Mouse (Mus musculus) embryonic facial prominence, embryonic 12.5 days (tissue): ENCODE measurements at regions not wholly inside any gene's neighbourhood (a gene's known extent, or its start where the extent isn't known, plus 50 kb on each side); places are given as distances from the start of the nearest gene placed in this dataset.

Source experiments
- ATAC-seq: fragments of 200-750 bp; cut with Nextera tagmentation; 2 replicates; pipeline ENCODE4 v1.8.0; 2017; ENCODE audit not compliant: insufficient number of reproducible peaks, insufficient read depth, low FRiP score, low TSS enrichment
- H3K27ac ChIP-seq: fragments of 300-500 bp; sonication (generic); 2 replicates; pipeline ENCODE4 v1.5.1; 2016; ENCODE audit warnings: mild to moderate bottlenecking
- H3K27me3 ChIP-seq: fragments of 300-500 bp; sonication (generic); 2 replicates; pipeline ENCODE4 v1.6.1; 2016; ENCODE audit warnings: mild to moderate bottlenecking, moderate library complexity
- H3K36me3 ChIP-seq: fragments of 300-500 bp; sonication (generic); 2 replicates; pipeline ENCODE4 v1.6.1; 2016; ENCODE audit warnings: mild to moderate bottlenecking
- H3K4me1 ChIP-seq: fragments of 300-500 bp; sonication (generic); 2 replicates; pipeline ENCODE4 v1.6.1; 2016
- H3K4me2 ChIP-seq: fragments of 300-500 bp; sonication (generic); replicated peaks from 2 replicates; pipeline ENCODE4 v1.6.1; 2016; ENCODE audit warnings: mild to moderate bottlenecking, moderate library complexity
- H3K4me3 ChIP-seq: fragments of 300-500 bp; sonication (generic); 2 replicates; pipeline ENCODE4 v1.5.1; 2016; ENCODE audit warnings: mild to moderate bottlenecking
- H3K9ac ChIP-seq: fragments of 300-500 bp; sonication (generic); 2 replicates; pipeline ENCODE4 v1.6.1; 2016; ENCODE audit warnings: mild to moderate bottlenecking, moderate library complexity
- H3K9me3 ChIP-seq: fragments of 300-500 bp; sonication (generic); 2 replicates; pipeline ENCODE4 v1.6.1; 2016; ENCODE audit warnings: mild to moderate bottlenecking, moderate library complexity
- WGBS: fragments of 180-500 bp; shearing (Covaris S2); methylation state at CpG from one replicate; pipeline ENCODE4 v1.1.7; 2016; 5-methylcytosine and 5-hydroxymethylcytosine counted together

- H3K4me3 ChIP-seq, result no peak overlapping the region
- H3K9me3 ChIP-seq, result no peaks in the 10 kb centered on the region
- no peaks in the 10 kb centered on the region for H3K4me1 ChIP-seq
- 83% methylated on average over 2 of the region's 2 CpGs for WGBS
- H3K27ac ChIP-seq, result no peak overlapping the region
- no peaks in the 10 kb centered on the region for H3K36me3 ChIP-seq
- no peak for ATAC-seq
- H3K4me2 ChIP-seq, result no peak overlapping the region
- H3K9ac ChIP-seq, result no peak overlapping the region
- H3K27me3 ChIP-seq, result no peaks in the 10 kb centered on the region
Measured at GRCm38 (mm10) chr4:21250396-21250795, 435.4 kb downstream of the Prdm13 start.

GRCm38 (mm10) chr4:21222631-21223030, 463.1 kb downstream of the Prdm13 start:
- peak; percentile 69; the same call in 1 of the 2 replicates for ATAC-seq
- H3K4me3 ChIP-seq, result no peak overlapping the region
- H3K4me1 ChIP-seq, result no peaks in the 10 kb centered on the region
- no peak overlapping the region for H3K27ac ChIP-seq
- 41% methylated on average over 4 of the region's 4 CpGs for WGBS
- H3K9ac ChIP-seq, result no peak overlapping the region
- no peaks in the 10 kb centered on the region for H3K9me3 ChIP-seq
- H3K27me3 ChIP-seq, result no peaks in the 10 kb centered on the region
- no peaks in the 10 kb centered on the region for H3K36me3 ChIP-seq
- no peak overlapping the region for H3K4me2 ChIP-seq

GRCm38 (mm10) chr4:21207617-21208016, 478.1 kb downstream of the Prdm13 start:
- Histone ChIP-seq H3K9me3 (no peaks in the 10 kb centered on the region), H3K4me1 (no peaks in the 10 kb centered on the region), H3K9ac (no peak overlapping the region), H3K36me3 (no peaks in the 10 kb centered on the region), H3K27me3 (no peaks in the 10 kb centered on the region), H3K27ac (no peak overlapping the region), H3K4me3 (no peak overlapping the region), H3K4me2 (no peak overlapping the region)
- 97% methylated on average over 4 of the region's 4 CpGs for WGBS
- ATAC-seq, result no peak

- H3K4me2 ChIP-seq, result no peak overlapping the region
- no peak overlapping the region for H3K4me3 ChIP-seq
- H3K36me3 ChIP-seq, result no peaks in the 10 kb centered on the region
- no peak overlapping the region for H3K9ac ChIP-seq
- H3K4me1 ChIP-seq, result no peaks in the 10 kb centered on the region
- H3K27me3 ChIP-seq, result no peaks in the 10 kb centered on the region
- H3K9me3 ChIP-seq, result no peaks in the 10 kb centered on the region
- H3K27ac ChIP-seq, result no peak overlapping the region
- WGBS, result 81% methylated on average over 1 of the region's 1 CpGs
- no peak for ATAC-seq
Measured at GRCm38 (mm10) chr4:21195620-21196019, 490.1 kb downstream of the Prdm13 start.

GRCm38 (mm10) chr4:21173789-21174188, 512.0 kb downstream of the Prdm13 start:
- H3K4me3 ChIP-seq, result no peak overlapping the region
- 77% methylated on average over 6 of the region's 6 CpGs for WGBS
- ATAC-seq, result no peak

GRCm38 (mm10) chr4:21173019-21173418, 512.7 kb downstream of the Prdm13 start:
- no peak overlapping the region for H3K4me3 ChIP-seq
- no peaks in the 10 kb centered on the region for H3K9me3 ChIP-seq
- no peaks in the 10 kb centered on the region for H3K27me3 ChIP-seq
- H3K4me1 ChIP-seq, result no peaks in the 10 kb centered on the region
- WGBS, result 88% methylated on average over 1 of the region's 1 CpGs
- H3K9ac ChIP-seq, result no peak overlapping the region
- no peak for ATAC-seq
- H3K36me3 ChIP-seq, result no peaks in the 10 kb centered on the region
- H3K27ac ChIP-seq, result no peak overlapping the region
- H3K4me2 ChIP-seq, result no peak overlapping the region

More at GRCm38 (mm10) chr4:21173789-21174188, 512.0 kb downstream of the Prdm13 start:
- Histone ChIP-seq H3K27me3 (no peaks in the 10 kb centered on the region), H3K4me1 (no peaks in the 10 kb centered on the region), H3K4me2 (no peak overlapping the region), H3K9ac (no peak overlapping the region), H3K36me3 (no peaks in the 10 kb centered on the region), H3K9me3 (no peaks in the 10 kb centered on the region), H3K27ac (no peak overlapping the region)

- ATAC-seq, result no peak
- Histone ChIP-seq H3K4me2 (no peak overlapping the region), H3K27ac (no peak overlapping the region), H3K4me1 (no peaks in the 10 kb centered on the region), H3K9ac (no peak overlapping the region), H3K36me3 (no peaks in the 10 kb centered on the region), H3K4me3 (no peak overlapping the region), H3K27me3 (no peaks in the 10 kb centered on the region), H3K9me3 (no peaks in the 10 kb centered on the region)
- 86% methylated on average over 3 of the region's 3 CpGs for WGBS
Measured at GRCm38 (mm10) chr4:21170734-21171133, 515.0 kb downstream of the Prdm13 start.

- 0 out of 2 replicates have a peak, but pooled peaks have one; percentile 60 for ATAC-seq
- H3K36me3 ChIP-seq, result no peaks in the 10 kb centered on the region
- H3K9ac ChIP-seq, result no peak overlapping the region
- no peaks in the 10 kb centered on the region for H3K9me3 ChIP-seq
- no peak overlapping the region for H3K4me3 ChIP-seq
- H3K27ac ChIP-seq, result no peak overlapping the region
- no peaks in the 10 kb centered on the region for H3K27me3 ChIP-seq
- H3K4me2 ChIP-seq, result no peak overlapping the region
- H3K4me1 ChIP-seq, result no peaks in the 10 kb centered on the region
Measured at GRCm38 (mm10) chr4:21162124-21162523, 523.6 kb downstream of the Prdm13 start.

- H3K4me1 ChIP-seq, result no peaks in the 10 kb centered on the region
- no peaks in the 10 kb centered on the region for H3K36me3 ChIP-seq
- H3K4me2 ChIP-seq, result no peak overlapping the region
- no peaks in the 10 kb centered on the region for H3K9me3 ChIP-seq
- 82% methylated on average over 1 of the region's 1 CpGs for WGBS
- no peak for ATAC-seq
- H3K9ac ChIP-seq, result no peak overlapping the region
- no peak overlapping the region for H3K27ac ChIP-seq
- H3K27me3 ChIP-seq, result no peaks in the 10 kb centered on the region
- no peak overlapping the region for H3K4me3 ChIP-seq
Measured at GRCm38 (mm10) chr4:21125892-21126291, 559.9 kb downstream of the Prdm13 start.

GRCm38 (mm10) chr4:21095741-21096140, 590.0 kb downstream of the Prdm13 start:
- Histone ChIP-seq H3K27me3 (no peaks in the 10 kb centered on the region), H3K4me1 (no peaks in the 10 kb centered on the region), H3K36me3 (no peaks in the 10 kb centered on the region), H3K4me2 (no peak overlapping the region), H3K9me3 (no peaks in the 10 kb centered on the region), H3K4me3 (no peak overlapping the region), H3K27ac (no peak overlapping the region), H3K9ac (no peak overlapping the region)
- no peak for ATAC-seq
- 78% methylated on average over 1 of the region's 1 CpGs for WGBS

- Histone ChIP-seq H3K4me3 (no peak overlapping the region), H3K27me3 (no peaks in the 10 kb centered on the region), H3K27ac (no peak overlapping the region), H3K9ac (no peak overlapping the region), H3K36me3 (no peaks in the 10 kb centered on the region), H3K9me3 (no peaks in the 10 kb centered on the region), H3K4me2 (no peak overlapping the region), H3K4me1 (no peaks in the 10 kb centered on the region)
- WGBS, result 92% methylated on average over 3 of the region's 3 CpGs
- no peak for ATAC-seq
Measured at GRCm38 (mm10) chr4:21070198-21070785, 615.5 kb downstream of the Prdm13 start.
